ENCODE assay signal across 8 mouse cellular contexts in genomic region chr3:87030855-87031254, GRCm38 (mm10). TPM values are rescaled to one million over a fixed set of nuclear protein-coding genes. Genes with fewer than 3 reads are reported as not detected.
DNase-seq lines count a peak whose midpoint lies in the region; ATAC-seq and TF ChIP-seq lines count a peak whose summit lies in the region.

No protein-coding gene starts in this region.

- peak; percentile 42 for DNase-seq in CD4-positive helper T cell, adult 2 months (ENCODE audit: low read depth, low spot score)
- DNase-seq in MEL-GATA-1-ER (ENCODE audit: extremely low read depth, low read depth): peak; percentile 30
- peak; percentile 47 for DNase-seq in cerebellum, adult 8-10 months
- DNase-seq in frontal cortex, adult 2 months (ENCODE audit: extremely low spot score in 1 of 2, low spot score in 1 of 2): peak; percentile 11 to 83
- peak; percentile 69 for DNase-seq in kidney, postnatal 14 days
- DNase-seq in lung, adult 2 months: peak; percentile 43
- DNase-seq in right cerebral cortex, adult 18-20 months: peak; percentile 44

- H3K4me3 ChIP-seq in lung, adult 2 months (replicated peaks; ENCODE audit: extremely low read depth, low read depth, low read length): no peak overlapping the region

- 24% methylated on average over 6 of the region's 6 CpGs for WGBS in lung, adult 2 months

- no peaks in the 10 kb centered on the region for H3K4me1 ChIP-seq in lung, adult 2 months (ENCODE audit: control insufficient read depth, insufficient read depth, low read length)

- TF ChIP-seq CTCF in lung, adult 2 months (IDR thresholded peaks at IDR 0.05; ENCODE audit: insufficient read depth, low read length): peak; percentile 79

- ATAC-seq in activated CD4-positive, CD25-positive, alpha-beta regulatory T cell, adult 4 months: no peak

- no peak for TF ChIP-seq POLR2A in lung, adult 2 months (IDR thresholded peaks at IDR 0.05; ENCODE audit: borderline replicate concordance, extremely low read depth, low read depth, low read length)

RNA-seq across cellular contexts. Expression of gene Cd1d1, which starts 31.6 kb away (rescaled TPM):
- 7.3 and 10.5 TPM in 2 replicates for polyA plus RNA-seq in frontal cortex, adult 2 months (2012; rRNA removed)
- 18.3 and 19.4 TPM in 2 replicates for polyA plus RNA-seq in lung, adult 2 months (2012; rRNA removed)
- polyA plus RNA-seq in activated CD4-positive, CD25-positive, alpha-beta regulatory T cell, adult 4 months (2017; shearing (Covaris generic)): 100 to 1,000 TPM in 1 of 2 experiments, 10 to 100 TPM in 1; 95.4 to 102 TPM
